Mouse (Mus musculus) urinary bladder, adult 2 months (tissue): ENCODE measurements around the gene Gm21773. TPM values are rescaled to one million over a fixed set of nuclear protein-coding genes. Genes with fewer than 3 reads are reported as not detected.
"Not testable (repeated sequence)": the region's sequence is repeated elsewhere in the genome, so short reads cannot be mapped to it uniquely, and the experiment has no call there.

Experiments
- DNase-seq: peaks from one replicate; pipeline ENCODE4 v3.0.0; 2022; ENCODE audit warnings: low spot score
- polyA plus RNA-seq: library from polyadenylated mRNA; depleted of rRNA; stranded (reverse); fragments of >200 nt; gene quantifications from 2 replicates; pipeline ENCODE4 v1.2.3, GENCODE M21; 2012; rRNA removed

Gm21773 gene
- polyA plus RNA-seq, result not detected in 2 replicates

DNA sequence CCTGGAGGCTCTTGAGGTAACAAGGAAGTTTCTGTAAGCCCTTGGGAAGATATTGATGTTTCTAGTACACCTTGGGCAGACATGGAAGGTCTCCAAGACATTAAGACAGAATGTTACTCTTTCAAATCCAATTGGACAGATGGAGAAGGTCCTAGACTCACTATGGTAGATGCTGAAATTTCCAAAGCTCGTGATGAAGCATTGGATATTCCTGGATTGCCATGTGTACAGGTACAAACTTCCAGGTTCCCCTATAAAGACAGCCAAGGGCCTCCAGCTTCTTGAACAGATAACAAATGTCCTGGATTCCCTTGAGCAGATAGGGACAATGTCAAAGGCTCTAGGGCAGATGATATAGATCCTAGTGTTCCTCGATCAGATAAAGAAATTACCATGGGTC lies at the start of gene Gm21773:
TSS of gene Gm21773 (minus strand) at position 101 of the 400 bp plus-strand sequence.
- DNase-seq, result not testable (repeated sequence)
